Mouse (Mus musculus) hindlimb bud, embryonic 11.5 days (tissue): ENCODE data around the gene 6030408B16Rik.
"Not testable (repeated sequence)": the region's sequence is repeated elsewhere in the genome, so short reads cannot be mapped to it uniquely, and the experiment has no call there.

ENCODE experiments used
- DNase-seq: peaks from one replicate; pipeline ENCODE4 v3.0.0-alpha.2; 2012; ENCODE audit warnings: low read depth, low spot score; ENCODE audit errors: extremely low spot score

6030408B16Rik gene

DNA sequence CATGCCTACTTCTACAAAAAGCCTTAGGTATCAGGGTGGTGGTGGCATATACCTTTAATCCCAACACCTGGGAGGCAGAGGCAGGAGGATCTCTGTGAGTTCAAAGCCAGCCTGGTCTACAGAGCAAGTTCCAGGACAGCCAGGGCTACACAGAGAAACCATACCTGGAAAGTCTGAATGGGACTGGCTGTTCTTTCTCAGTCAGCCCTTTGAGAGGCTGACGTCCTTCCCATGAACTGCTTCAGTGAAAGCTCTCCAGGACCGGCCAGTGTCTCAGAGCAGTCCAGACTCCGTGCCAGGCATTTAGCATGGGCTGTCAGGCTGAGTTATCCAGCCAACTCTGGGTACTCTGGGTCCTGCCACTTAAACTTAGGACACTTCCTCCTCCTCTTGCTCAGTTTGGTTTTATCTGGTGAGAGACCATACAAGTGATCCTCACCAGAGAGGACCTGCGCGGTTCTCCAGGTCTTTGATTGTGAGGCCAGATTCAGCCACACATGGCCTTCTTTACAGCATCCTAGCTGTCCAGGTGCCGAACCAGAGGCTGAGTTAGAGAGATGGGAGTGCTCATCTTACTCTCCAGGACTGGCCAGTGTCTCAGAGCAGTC, 27.1 kb downstream of the 6030408B16Rik start:
- DNase-seq: no peak

DNA sequence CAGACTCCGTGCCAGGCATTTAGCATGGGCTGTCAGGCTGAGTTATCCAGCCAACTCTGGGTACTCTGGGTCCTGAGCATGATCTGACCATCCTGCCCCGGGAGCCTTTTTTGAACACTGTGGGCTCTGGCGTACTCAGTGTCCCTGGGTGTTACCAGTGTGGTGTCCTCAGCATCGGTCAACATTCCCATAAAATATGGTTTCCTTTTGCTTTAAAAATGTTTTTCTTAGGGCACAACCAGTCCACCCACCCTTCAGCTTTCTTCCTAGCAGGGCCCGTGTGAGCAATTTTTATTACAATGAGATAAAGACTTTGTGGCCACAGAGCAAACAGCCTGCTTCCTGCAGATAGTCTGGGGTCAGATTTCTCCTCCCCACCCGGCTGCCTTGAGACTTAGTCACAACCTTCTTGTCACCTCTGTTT, 27.6 kb downstream of the 6030408B16Rik start:
- DNase-seq: no peak

DNA sequence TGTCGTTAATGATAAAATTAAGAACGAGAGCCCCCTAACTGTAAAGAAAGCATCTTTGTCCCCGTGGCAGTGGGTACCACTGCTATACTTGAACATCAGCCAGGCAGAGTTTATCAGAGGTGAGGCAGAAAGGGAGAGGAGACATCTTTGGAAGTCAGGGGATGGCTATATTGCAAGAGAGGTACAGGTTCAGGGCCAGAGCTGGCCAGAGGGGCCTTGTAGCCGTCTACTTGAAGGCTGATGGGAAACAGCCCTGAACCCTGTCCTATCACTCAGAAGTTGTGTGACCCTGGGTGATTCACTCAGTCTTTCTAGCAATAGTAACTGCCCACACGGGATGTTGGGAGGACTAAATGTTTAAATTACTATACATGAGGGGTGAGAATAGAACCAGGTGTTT, 28.1 kb downstream of the 6030408B16Rik start:
- DNase-seq: no peak

DNA sequence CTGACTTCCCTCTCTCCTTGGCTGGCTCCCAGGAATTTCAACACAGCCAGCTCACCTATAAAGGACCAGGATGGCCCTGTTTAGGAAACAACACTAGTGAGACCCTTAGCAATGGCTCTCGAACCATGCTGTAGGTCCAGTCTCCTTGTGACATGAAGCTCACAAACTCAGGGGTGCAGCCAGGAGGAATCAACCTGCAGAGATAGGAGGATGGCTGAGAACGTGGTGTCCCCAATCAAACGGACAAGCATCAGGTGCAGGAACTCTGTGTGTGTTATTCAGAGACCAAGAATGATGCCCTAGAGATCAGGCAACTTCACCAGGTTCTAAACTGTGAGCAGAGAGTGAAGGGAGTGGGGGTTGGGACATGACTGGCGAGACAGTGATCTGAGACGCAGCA, 29.1 kb downstream of the 6030408B16Rik start:
- DNase-seq: no peak

DNA sequence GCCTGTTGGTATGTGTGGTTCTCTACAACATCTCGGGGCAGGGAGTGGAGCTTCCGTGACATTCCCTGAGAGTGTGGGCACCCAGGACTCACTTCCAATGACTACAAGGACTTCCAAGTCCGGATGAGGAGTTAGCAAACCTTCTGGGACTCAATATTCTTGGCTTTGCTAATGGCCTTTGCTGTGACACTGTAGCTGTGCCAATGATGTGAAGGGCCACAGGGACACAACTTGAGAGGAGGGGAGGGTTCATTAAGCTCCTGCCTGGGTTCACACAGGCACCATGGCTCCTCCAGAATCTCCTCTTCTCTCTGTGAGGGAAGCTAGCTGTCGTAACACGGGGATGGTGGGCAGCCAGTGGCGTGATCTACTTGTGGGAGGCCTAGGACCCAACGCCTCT, 29.6 kb downstream of the 6030408B16Rik start:
- DNase-seq: no peak

DNA sequence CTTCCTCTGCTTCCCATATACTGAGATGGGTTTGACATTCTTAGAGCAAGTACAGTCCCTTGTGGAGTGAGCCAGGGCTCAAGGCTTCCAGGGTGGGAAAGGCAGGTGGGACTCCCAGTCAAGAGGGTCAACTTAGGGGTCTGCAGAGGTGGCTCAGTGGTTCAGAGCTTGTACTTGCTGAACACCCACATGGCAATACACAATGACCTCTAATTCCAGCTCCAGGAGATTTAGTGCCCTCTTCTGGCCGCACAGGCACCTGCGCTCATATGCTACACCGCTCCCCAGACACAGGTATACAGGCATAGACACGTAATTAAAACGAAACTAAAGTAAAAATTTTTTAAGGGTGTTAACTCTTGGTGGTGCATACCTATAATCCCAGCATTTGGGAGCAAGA, 30.5 kb downstream of the 6030408B16Rik start:
- no peak for DNase-seq

DNA sequence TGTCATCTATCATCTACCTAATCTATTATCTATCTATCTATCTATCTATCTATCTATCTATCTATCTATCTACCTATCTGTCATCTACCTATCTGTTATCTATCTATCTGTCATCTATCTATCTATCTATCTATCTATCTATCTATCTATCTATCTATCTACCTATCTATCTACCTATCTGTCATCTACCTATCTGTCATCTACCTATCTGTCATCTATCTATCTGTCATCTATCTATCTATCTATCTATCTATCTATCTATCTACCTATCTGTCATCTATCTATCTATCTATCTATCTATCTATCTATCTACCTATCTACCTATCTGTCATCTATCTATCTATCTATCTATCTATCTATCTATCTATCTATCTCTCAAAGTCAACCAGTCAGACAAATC, 31.4 kb downstream of the 6030408B16Rik start:
- not testable (repeated sequence) for DNase-seq

DNA sequence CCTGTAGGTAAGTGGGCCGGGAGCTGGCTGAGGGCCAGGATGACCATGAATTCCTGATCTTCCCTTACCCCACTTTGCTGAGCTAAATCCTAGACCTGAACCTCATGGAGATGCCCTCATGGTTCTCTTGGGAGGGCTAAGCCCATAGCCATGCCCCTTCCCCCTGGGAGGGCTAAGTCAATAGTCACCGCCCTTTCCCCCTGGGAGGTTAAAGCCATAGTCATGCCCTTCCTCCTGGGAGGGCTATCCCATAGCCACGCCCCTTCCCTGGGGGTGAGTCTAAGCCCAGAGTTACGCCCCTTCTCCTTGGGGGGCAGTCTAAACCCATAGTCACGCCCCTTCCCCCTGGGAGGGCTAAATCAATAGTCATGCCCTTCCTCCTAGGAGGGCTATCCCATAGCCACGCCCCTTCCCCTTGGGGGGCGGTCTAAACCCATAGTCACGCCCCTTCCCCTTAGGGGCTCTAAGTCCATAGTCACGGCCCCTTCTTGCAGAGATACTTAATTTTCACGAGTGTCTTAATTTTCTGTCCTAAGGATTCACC, 33.1 kb downstream of the 6030408B16Rik start:
- DNase-seq: no peak

DNA sequence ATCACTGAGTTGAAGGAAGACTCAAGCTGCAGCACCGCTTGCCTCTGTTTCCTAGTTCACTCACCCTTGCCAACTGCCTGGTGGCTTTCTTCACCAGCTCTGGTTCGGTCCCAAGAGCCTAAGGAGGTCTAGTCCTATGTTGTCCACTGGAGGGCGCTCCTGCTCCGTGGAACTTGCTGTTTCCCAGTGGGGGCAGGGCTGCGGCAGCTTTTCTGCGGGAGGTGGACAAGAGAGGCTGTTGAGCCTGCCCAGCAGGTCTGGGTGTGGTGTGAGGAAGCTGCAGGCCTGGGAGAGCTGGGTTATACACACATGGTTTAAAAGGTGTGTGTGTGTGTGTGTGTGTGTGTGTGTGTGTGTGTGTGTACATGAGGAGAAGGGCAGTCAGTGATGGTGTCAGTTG, 34.3 kb downstream of the 6030408B16Rik start:
- peak; percentile 28 for DNase-seq

DNA sequence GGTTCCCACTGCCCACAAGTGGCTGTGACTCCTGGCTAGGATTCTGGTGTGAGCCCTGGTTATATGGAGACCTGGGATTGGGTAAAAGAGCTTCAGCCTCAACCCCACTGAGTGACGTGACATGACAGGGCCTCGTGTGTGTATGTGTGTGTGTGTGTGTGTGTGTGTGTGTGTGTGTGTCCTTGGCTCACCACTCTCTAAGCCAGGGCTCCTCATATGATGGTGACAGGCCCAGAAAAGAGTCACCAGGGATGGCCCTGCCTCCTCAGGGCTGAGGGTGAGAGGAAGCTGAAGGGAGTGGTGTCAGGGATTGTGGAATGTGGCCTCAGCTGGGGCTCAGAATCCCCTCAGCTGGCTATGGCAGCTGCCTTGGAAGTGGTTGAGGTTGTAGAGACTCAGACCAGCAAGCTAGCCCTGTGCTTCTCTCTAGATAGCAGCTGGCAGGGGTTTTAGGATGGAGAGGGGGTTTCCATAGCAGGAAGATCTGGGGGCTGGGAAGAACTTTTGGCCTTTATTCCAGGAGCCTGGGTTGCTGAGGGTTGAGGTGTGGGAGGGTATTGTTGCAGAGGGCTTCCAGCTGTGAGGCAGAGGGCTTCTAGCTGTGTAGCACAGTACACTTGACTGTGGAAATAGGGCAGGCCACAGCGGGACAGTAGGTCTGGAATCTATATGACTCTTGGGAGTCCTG, 36.0 kb downstream of the 6030408B16Rik start:
- no peak for DNase-seq

DNA sequence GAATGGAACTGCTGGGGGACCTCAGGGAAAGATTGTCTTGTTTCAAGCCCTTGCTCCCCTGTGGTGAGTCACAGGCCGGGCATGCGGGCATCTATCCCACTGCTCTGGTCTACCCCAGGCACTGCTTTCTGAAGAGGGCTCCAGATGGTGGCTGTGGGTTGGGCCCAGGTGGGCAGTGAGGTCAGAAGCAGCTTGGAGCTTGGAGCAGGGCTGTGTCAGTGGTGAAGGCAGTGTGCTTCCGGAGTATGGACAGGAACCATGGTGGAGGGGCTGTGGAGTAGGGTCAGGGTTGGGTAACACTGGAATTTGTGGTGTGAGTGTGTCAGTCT, 36.5 kb downstream of the 6030408B16Rik start:
- no peak for DNase-seq

DNA sequence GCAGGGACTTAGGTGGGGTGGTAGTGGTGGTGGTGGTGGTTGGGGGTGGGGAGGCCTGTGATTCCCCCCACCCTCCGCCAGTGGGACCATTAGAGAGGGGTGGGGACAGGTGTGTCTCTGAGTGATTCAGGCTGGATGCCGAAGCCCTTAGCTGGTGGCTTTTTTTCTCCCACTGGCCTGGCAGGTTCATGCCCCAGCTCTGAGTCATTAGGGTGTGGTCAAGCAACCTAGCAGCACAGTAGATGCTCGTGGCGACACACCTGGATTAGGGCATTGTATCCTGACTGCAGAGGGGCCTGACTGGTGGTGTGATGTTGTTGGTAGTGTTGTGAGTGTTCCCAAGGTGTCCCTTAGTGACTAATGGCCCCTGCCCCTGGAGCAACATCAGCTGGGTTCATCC, 38.1 kb downstream of the 6030408B16Rik start:
- no peak for DNase-seq

DNA sequence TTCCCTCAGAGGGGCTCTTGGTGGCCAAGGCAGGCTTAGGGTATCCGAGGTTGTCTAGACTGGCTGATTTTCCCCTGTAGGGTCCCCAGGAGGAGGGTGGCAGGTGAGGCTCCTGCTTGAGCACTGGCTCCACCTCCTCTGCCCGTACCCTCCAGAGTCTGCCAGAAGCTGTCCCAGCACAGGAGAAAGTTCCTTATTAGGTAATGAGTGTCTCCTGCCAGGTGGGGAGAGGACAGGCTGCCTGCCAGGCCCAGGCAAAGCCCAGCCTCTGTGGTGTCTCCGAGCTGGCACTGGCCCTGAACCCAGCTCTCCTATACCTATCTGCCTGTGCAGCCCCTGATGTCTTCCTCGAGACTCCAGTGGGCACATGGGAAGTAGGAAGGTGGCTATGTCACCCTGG, 39.4 kb downstream of the 6030408B16Rik start:
- no peak for DNase-seq

DNA sequence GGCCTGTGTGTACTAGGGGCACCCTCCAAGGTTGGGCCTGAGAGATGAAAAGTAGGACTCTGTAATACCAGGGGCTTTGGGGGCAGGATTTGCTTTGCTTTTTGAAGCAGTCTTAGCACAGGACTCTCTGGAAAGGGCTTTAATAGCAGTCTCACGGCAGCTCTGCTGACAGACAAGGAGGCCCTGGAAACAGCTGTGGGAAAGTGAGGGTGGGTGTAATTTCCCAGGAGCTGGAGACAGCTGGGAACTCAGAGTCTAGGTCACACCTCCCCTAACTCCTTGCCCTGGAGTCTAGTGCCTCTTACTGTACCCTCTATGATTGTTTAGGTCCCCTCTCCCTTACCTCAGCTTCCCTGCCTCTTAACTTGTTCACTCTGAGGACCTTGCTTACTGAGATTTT, 40.2 kb downstream of the 6030408B16Rik start:
- no peak for DNase-seq

DNA sequence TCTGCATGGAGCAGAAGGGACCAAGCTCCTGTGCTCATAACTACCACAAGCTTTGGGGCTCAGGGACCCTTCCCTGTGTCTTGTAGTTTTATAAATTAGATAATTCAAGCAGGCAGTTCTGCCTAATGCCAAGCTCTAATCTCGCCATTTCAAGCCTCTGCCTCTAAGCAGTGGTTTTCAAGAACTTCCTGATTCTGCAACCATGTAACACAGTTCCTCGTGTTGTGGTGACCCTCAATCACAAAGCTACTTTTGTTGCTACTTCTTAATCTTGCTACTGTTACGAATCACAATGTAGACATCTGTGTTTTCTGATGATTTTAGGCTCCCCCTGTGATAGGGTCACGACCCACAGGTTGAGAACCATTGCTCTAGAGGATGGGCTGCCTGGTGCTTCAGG, 40.6 kb downstream of the 6030408B16Rik start:
- DNase-seq: no peak

DNA sequence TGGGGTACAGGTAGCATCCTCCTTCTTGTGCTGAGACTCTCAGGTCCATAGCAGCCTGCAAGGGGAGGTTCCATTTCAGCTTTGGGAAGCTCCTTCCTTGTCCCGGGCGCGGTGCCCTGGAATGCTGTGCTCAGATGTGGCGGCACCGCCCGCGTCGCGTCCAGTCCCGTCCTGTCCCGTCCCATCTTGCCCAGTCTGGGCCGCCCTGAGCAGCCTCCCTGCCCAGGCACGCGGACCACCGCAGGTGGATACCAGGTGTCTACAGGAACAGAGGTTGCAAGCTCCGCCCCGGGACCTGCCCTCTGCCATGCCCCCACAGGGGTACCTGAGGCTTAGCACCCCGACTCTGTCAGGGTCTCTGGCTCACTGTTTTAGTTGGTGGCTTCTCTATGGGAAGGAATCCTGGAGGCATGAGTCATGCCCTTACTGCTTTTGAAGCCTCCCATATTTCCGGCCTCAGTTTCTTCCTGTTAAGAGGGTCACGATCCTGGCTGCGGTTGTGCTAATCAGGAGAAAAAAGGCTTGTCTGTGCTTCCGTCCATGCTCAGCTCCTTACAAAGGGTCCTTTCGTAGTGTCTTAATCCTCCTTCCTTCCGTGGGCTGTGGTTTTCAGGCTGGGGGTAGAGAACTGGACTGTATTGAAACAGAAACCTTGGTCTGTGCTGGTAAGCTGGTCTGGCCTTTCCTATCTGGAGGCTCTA, 43.6 kb downstream of the 6030408B16Rik start:
- no peak for DNase-seq

DNA sequence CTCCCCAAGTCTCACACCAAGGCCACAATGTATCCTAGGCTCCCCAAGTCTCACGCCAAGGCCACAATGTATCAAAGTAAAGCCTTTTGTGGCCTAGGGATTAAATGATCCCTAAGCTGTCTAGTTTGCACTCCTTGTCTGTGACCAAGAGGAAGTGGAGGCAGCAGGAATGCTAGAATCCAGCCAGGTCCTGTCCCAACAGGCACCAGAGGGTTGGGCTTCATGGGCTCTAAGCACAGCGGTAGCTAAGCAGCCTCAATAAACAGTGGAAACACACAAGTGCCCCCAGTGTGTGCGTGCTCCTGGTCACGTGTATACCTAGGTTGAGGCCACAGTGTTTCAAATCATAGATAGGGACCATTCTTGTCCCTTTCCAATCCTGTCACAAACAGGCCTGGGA, 45.3 kb downstream of the 6030408B16Rik start:
- no peak for DNase-seq

DNA sequence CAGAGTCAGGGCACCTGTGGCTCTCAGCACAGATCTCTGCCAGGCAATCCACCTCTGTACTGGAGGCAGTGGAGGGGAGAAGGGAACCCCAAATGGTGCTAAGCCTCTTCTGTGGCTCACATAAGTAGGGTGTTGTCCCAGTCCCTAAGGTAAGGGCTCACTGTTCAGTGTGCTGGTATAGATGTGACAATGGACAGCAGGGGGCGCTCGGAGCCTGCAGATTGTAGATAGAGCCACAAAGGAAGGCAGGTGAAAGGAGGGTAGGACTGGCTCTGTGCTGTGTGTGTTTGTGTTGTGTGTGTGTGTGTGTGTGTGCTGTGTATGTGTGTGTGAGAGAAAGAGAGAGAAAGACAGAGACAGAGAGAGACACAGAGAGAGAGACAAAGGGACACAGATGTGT, 46.5 kb downstream of the 6030408B16Rik start:
- peak; percentile 60 for DNase-seq

DNA sequence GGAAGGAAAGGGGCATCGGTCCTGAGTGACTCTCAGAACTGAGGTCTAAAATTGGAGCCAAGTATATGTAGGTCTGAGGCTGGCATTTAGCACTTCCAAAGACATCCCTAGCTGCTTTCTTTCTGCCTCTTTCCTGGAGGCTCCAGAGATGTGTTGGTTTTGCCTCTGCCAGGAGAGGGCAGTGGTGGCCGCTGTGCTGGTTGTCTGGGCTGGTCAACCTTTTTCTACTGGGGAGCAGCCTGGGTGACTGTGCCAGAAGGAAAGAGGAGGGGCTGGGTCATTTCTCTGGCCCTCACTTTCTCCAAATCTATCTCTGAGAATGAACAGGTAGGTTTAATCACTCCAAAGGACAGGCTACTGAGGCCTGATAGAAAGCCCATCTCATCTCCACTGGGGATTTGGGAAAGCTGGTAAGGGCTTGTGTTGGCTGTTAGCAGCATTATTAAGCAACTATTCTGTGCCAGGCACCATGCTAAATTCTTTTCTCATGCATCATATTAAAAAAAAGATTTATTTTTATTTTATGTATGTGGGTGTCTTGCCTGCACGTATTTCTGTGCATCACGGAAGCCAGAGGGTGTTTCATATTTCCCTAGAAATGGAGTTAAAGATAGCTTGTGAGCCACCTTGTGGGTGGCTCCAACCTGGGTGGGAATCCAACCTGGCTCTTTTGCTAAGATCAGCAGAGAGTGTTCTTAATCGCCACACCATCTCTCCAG, 48.9 kb downstream of the 6030408B16Rik start:
- no peak for DNase-seq
